Mouse (Mus musculus) liver, adult 2 months (tissue): ENCODE measurements around the gene Pcare.

Experiments
- CTCF ChIP-seq: fragments of 200-500 bp; IDR thresholded peaks from 2 replicates; pipeline ENCODE4 v1.5.1; 2011; ENCODE audit warnings: low read depth, low read length, control low read depth
- POLR2A ChIP-seq: fragments of 200-500 bp; IDR thresholded peaks from 2 replicates; pipeline ENCODE4 v1.6.1; 2011; ENCODE audit warnings: low read length, control low read depth; ENCODE audit not compliant: insufficient read depth; ENCODE audit errors: extremely low read depth

DNA sequence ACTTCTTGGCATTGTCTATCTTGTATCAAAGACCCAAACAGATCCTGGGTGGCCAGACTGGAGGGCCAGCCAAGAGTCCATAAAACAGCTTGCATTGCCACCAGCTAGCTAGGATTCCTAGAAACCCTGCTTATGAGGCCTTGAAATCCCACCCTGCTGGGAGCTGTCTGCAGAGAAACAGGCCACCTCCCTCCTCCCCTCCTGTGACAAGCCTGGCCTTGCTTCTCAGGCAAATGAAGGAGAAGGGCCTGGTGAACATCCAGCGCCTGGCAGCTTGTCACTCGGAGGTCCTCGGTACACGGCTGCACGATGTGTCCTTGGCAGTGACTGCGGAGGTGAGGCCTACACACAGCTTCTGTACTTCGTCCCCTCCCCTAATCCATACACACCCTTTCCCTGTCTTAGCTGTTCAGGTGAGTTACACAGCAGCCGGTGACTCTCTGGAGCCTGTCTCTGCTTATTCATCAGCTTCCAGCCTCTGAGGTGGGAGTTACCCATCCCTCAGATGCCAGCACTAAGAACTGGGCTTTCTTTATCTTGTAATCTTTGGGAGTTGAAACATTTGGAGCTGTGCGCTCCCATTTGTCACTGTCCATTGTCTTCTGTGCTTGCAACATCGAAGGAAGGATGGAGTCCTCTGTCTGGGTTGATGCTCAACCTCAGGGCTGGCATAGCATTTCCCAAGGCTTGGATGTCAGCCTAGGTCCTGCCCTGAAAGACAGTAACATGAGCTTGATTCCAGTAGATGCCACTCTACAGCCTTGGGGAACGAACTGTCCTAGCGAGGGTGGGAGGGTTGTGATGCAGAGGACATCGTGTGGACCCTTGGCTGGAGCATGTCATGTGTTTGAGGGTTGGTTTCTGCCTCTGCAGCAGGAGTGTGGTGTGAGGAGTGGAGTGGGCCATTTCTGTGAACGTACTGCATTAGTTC is 46.9 kb downstream of the Pcare start:
- TF ChIP-seq CTCF = no peak
- TF ChIP-seq POLR2A = no peak
